Mouse (Mus musculus): ENCODE results near the gene Gm20708. TPM values are rescaled to one million over a fixed set of nuclear protein-coding genes. Genes with fewer than 3 reads are reported as not detected.

The Gm20708 gene
- 1.00 and 1.8 TPM in 2 replicates for total RNA-seq (2021)
- long read RNA-seq, partial matches to known transcripts: 0 of 8 reads
- long read RNA-seq, other reads (novel, unspliced or antisense): 8 of 8 reads

GRCm38 (mm10) chr11:117809407-117810311 lies at the start of gene Gm20708, which contains the start of gene Syngr2:
Gene Gm20708, plus strand, starts transcription at chr11:117809668.
Gene Syngr2, plus strand, starts transcription at chr11:117809668.
- peak; percentile 79 for DNase-seq

- DNase-seq: no peak
Observed at GRCm38 (mm10) chr11:117760374-117761119, 48.9 kb upstream of the Gm20708 start.

- DNase-seq: no peak
Observed at GRCm38 (mm10) chr11:117761801-117762200, 47.7 kb upstream of the Gm20708 start.

- no peak for DNase-seq
Observed at GRCm38 (mm10) chr11:117762246-117762645, 47.2 kb upstream of the Gm20708 start.

GRCm38 (mm10) chr11:117764319-117764718 lies 45.1 kb upstream of the Gm20708 start:
- DNase-seq: no peak

GRCm38 (mm10) chr11:117765361-117765760 lies 44.1 kb upstream of the Gm20708 start:
- no peak for DNase-seq

- DNase-seq: no peak
Observed at GRCm38 (mm10) chr11:117766275-117766674, 43.2 kb upstream of the Gm20708 start.

- no peak for DNase-seq
Observed at GRCm38 (mm10) chr11:117768725-117769682, 40.5 kb upstream of the Gm20708 start.

GRCm38 (mm10) chr11:117769683-117770047 lies 39.8 kb upstream of the Gm20708 start:
- DNase-seq: no peak

GRCm38 (mm10) chr11:117770407-117770806 lies 39.1 kb upstream of the Gm20708 start:
- DNase-seq: no peak

- no peak for DNase-seq
Observed at GRCm38 (mm10) chr11:117772352-117772751, 37.1 kb upstream of the Gm20708 start.

GRCm38 (mm10) chr11:117774925-117775324 lies 34.5 kb upstream of the Gm20708 start:
- DNase-seq: no peak

GRCm38 (mm10) chr11:117775540-117775939 lies 33.9 kb upstream of the Gm20708 start:
- no peak for DNase-seq

- no peak for DNase-seq
Observed at GRCm38 (mm10) chr11:117776085-117776792, 33.2 kb upstream of the Gm20708 start.

GRCm38 (mm10) chr11:117777111-117777510 lies 32.4 kb upstream of the Gm20708 start:
- no peak for DNase-seq

- no peak for DNase-seq
Observed at GRCm38 (mm10) chr11:117778031-117778430, 31.4 kb upstream of the Gm20708 start.

GRCm38 (mm10) chr11:117778851-117779433 lies 30.5 kb upstream of the Gm20708 start:
- no peak for DNase-seq

- peak; percentile 81 for DNase-seq
Observed at GRCm38 (mm10) chr11:117779434-117780198, 29.9 kb upstream of the Gm20708 start.

GRCm38 (mm10) chr11:117780199-117780515 lies 29.3 kb upstream of the Gm20708 start:
- no peak for DNase-seq

GRCm38 (mm10) chr11:117780582-117781111 lies 28.8 kb upstream of the Gm20708 start:
- peak; percentile 91 for DNase-seq
